Mouse (Mus musculus) neural tube, embryonic 10.5 days (tissue): Measurements from ENCODE around the gene Smarce1.

Experiments used
- DNase-seq: peaks from one replicate; pipeline ENCODE4 v3.0.0-alpha.2; 2017; ENCODE audit warnings: low spot score; ENCODE audit errors: extremely low spot score

Gene Smarce1

DNA sequence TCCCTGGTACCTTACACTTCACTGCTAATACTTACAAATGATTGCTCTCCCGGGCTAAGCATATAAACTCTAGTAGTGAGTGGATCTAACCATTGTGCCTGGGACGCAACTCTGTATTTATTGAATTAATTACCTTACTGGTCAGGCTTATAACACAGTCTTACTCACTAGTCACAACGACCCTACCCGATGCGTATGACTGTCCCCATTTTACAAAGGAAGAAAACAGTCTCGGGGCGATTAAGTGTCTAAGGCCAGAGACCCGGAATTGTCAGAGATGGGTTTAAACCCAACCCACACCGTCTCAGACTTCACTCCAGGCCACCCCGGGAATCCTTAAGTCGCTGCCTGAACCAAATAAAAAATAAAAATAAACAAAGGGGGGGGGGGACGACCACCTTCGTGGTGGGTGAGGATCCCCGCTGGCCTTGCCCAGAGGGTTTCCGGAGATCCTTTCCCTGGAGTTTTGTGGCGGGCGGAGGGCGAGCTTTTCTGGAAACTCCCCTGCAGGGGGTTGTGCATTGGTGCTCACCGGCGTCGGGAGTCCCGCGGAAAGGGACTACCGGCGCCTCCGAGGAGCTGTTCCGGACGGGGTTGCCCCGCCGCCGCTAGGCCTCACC, 1.1 kb downstream of the Smarce1 start:
- peak; percentile 31 for DNase-seq

DNA sequence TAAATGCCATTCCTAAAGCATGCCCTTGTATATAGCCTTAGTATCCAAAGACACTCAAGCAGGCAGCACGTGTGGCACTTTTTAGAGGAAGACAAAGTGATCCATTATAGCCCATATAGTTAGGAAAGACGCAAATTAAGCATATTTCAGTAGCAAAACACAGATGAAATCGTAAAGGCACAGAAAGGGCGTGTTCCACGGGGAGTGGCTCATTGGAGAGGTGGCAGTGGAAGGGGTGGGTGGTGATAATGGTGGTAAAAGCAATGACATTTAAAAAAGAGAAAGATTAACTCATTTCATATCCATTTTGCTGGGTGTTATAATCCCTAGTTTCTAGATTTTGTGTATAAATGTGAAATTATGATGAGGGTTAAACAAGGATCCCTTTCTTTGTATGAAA, 4.5 kb downstream of the Smarce1 start:
- no peak for DNase-seq

DNA sequence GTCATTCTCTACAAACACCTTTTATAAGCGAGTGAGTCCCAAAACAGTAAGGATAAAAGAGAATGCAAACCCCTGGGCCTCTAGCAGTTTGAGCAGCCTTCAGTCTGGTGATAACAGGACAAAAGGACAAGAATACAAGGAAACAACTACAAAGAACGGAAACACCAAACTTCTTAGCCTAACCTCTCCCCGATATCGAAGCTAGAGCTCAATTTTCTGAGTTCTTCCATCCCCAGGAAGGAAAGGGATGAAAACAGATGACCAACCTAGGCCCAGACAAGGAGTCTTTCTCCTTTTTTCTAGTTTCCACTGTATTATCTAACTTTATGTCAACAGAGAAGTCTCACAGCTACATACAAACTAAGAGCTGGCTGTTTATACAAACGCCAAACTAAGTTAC, 7.5 kb downstream of the Smarce1 start:
- no peak for DNase-seq

DNA sequence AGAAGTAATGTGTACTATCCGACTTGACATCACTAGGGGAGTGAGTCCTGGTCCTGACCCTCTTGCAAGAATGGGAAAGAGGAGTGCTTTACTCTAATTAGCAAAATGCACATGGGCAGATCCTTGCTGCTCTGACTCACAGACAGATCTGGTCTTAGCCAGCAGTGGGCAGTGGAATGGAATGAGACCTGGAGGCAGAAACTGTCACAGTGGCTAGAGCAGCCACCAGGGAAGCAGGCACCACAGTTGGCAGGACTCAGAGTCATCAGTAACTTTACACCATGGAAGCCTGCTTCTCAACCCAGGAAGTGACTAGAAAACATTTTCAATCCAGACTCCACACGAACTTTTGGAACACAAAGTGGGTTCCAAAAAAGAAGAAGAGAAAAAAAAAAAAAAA, 9.0 kb downstream of the Smarce1 start:
- no peak for DNase-seq

DNA sequence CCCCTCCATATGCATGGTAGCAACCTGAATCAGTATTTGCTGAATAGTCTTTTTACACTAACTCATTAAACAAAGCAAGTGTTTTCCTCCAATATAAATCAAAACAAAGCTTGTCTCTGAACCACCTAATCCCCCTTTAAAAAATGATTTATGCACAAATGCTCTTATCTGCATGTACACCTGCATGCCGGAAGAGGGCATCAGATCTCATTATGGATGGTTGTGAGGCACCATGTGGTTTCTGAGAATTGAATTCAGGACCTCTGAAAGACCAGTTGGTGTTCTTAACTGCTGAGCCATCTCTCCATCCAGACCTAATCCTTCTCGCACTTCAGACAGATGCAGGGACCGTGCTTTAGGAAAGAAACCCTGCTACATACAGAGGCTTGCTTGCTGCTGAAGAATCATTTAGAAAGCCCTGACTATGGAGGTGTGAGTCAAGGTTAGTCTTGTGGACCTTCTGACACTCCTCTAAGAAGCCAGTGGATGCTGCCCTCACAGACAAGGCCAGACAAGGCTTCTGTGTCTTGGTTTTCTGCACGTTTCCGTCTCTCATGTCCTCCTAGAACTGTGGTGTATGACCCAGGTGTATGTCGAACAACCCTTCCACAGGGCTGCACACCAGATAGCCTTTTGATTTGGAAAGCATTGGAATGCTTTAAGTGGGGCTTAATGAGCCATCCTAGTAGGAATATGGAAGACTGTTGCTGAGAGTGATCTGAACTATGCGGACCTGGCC, 13.4 kb downstream of the Smarce1 start:
- DNase-seq = no peak

DNA sequence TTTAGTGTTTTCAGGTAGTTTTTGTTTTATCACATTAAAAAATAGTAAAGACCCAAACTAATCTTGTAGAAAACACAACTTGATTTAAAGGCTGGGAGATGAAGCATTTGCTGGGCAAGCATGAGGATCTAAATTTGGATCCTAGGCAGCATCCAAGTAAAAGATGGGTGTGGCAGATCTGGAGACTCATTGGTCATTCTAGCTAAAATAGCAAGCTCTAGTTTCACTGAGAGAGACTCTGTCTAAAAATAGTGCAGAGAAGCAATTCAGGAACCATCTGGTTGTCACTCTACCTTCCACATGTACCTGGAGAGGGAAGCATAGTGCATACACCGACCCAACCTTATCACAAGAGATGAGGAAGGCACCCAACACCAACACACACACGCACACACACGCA, 14.6 kb downstream of the Smarce1 start:
- no peak for DNase-seq

DNA sequence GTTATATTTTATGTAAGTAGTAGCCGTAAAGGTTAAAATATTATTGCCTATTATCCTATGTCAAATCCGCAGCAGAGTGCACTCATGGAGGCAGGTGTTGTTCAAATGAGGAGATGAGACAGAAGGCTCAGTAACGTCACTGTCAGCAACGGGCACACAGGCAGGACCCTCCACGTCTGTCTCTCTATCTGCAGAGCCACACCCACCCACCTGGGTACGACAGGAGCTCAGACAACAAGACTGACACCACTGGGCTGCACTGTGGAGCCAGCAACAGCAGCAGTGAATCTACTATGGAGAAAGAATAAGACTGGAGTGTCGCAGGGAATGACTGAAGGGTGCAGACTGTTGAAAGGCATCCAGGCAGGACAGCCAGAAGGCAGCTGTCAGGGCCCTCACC, 18.1 kb downstream of the Smarce1 start:
- no peak for DNase-seq

DNA sequence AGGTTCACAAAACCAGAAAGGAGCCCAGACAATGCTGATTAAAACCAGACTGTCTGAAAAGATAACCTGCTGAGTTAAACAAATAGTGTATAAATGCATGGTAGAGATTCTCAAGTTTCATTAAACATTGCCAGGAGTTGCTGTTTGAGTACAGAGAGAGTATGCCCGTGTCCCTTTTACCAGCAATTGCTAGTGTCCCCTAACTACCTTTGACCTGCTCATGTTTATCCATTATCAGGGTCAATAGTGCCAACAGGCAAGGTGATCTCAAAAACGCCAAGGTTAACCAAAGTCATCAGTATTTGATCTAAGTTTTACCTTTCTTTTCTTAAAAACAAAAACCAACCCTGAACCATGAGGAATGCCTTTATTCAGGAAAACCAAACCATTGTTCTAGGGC, 18.9 kb downstream of the Smarce1 start:
- DNase-seq = no peak

DNA sequence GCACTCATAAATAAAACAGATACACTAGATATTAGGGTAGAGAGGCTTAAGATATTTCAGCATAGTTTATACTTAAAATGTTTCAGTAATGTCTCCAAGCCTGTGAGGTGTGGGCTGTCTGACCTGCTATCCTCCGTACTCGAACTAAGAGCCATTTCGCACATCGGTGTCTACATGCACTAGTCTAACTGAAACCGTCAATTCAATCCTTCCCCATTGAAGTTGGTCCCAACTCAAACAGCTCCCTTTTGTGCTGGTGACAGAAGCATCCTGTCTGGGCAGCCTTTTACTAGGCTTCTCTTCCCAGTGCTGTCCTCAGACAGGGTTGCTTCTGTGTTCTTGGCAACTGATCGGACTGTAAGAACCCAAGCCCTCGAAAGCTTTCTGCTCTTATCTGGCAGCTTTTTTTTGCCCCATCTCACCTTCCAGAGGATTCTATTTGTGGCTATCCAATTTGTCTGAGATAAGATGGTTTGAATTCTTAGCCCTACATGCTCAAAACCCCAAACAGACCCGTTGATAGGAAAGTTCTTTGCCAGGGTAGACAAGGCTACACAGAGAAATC, 22.6 kb downstream of the Smarce1 start:
- no peak for DNase-seq

DNA sequence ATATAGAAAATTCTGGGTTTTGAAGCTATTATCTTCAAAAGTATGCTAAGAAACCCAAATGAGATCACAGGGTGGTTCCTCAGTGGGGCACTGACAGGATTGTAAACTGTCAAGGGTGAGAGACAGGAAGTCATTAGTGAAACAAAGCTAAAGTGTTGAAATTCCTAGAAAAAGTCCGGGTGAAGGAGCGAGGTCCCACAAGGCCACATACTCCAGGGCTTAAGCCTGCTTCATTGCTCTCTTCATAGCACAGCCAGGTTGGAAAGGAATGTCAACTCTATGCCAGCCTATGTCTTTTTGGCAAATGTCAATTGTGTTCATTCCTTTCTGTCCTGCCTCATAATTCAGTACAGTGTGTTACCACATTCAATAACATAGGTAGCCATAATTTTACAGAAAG, 23.4 kb downstream of the Smarce1 start:
- no peak for DNase-seq

DNA sequence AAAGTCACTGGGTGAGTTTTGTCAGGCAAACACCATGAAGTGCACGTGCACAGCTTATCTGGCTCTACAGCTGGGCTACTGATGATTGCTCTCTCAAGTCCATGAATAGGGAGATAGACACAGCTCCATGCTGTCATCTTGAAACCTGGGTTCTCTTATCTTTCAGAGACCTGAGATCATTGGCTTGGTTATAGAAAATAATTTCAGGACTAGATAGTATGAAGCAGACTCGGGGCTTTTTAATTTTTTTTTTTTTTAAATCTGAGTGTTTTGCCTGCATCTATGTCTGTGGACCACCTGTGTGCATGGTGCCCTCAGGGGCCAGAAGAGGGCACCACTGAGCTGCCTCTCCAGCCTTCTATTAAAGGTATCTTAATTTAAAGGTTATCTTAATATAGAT, 23.9 kb downstream of the Smarce1 start:
- no peak for DNase-seq

DNA sequence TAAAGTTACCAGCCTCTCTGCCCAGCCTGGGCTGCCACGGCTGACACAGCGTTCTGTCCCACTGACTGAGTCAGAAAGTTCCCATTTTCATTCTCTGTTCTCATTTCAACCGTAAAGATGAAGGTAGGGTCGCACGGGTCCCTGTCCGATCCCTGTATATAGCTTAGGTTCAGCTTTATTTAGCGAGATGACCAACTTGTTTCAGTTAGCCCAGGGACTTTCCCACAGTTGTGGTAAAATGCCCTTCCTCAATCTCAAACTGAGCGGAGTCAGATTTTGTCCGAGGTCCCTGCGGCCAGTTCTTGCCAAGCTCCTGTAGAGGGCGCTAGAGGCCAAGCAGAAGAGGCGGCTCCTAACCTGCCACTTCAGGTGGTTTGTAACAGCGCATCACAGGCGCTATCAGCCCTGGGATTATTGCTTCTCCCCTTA, 41.6 kb downstream of the Smarce1 start:
- peak; percentile 49 for DNase-seq

DNA sequence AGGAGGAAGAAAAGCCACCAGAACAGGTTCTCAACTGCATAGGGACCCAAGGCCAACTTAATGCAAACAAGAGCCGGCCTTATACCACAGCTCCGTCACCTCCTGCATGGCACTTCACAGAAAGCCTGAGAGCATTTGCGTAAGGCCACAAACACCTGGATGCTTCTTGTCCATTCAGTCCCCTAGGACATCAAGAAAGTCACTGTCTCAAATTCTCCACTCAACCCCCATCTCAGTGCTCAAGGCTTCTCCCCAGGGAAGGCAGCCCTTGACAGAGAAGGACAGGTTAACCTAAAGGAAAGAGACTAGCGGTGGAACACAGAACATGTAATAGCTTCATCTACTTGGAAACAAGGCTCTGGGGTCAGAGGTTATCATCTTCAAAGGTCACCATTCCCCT, 43.5 kb downstream of the Smarce1 start:
- no peak for DNase-seq

DNA sequence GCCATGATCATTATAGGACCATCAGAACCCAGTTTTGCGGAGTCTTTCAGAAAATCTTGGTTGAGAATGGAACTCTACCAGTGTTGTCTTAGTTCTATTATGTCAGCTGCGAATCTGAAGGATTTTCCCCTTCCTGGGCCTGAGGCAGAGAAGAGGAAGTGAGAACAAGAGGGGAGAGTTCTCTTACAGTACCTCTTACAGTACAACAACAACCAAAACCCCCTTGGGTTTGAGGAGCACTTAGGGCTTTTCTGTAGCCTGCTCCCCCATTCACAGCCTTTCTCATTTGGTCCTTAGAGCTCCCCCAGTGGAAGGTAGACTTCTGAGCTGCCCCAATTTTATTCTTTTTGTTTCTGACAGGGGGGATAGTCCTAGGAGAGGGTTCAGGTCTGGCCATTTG, 44.0 kb downstream of the Smarce1 start:
- DNase-seq = no peak

DNA sequence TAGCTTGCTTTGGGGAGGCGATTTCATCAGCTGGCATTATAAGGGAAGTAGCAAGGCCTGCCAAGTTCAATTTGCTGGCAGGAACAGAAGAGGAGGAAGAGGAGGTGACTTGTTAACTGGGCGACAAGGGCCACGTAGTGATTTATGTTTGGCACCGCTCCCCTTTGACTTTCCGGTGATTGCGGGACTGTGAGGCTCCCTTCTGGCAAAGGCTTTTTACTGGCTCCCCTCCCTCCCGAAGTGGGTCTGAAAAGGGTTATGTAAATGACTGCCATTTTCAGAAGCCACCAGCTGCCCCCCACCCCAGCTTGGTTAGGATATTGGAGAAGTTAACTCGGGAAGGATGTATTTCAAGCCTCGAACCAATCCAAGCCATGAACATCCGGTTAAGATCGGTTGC, 48.2 kb downstream of the Smarce1 start:
- DNase-seq = no peak

DNA sequence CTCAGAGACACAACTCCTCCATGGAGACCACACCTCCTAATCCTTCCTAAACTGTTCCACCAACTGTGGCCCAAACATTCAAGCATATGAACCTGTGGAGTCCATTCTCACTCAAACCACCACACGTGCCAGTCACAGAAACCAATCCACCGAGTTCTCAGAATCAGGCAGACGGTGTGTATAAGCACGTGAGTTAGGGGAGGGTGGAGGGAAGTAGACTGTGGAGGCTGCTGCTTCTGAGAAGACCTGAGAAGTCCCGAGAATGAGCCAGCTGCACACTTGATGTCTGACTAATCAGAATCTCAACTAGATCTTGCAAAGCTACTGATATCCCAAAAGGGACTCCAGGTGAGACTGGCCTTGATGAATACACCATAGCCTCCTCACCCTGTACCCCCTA, 50.7 kb downstream of the Smarce1 start:
- DNase-seq = no peak

DNA sequence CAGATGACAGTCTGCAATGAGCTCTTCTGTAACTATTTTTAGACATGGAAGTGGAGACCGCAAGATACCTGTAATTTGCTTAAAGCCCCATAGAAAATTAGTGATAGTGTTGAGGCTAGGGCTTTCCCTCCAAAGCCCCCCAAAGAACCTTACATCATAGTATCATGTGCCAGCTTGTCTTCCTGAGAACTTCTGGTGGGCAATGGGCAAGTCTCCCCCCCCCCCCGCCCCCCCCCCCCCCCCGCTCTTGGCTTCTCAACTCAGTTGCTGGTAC, 53.0 kb downstream of the Smarce1 start:
- DNase-seq = no peak

DNA sequence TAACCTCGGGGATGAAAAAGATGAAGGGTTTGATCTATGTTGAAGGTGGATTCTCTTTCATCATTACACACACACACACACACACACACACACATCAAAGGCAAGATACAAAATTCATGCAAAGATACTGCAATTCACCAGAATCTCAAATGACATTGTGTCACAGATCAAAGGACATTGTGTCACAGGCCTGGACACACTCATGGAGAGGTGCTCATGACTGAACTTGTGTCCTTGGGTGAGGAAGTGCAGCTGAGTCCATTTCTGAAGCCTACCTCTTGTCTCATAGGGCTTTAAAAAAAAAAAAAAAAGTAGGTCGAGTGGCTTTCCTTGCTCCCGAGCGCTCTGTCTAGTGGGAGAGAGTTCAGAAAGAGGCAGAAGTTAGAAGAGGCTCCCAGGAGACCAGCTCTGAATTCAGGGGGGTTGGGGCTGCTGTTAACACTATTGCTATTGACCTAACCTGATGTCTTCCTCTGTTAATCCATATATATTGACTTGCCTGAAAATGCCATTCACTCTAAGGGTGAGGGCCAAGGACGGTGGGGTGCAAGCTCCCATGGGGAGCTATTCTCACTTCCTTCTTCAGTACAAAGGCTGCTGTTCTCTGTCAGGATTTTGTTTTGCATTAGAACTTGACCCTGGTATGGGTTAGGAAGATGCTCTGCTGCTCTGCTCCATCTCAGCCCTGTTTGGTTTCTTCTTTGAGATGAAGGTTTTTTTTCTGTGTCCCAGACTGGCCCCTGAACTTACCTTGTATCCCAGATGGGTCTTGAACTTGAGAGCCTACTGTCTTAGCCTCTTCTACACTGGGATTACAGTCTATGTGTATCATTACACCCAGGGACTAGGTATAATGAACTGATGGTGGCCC, 53.5 kb downstream of the Smarce1 start:
- DNase-seq = no peak

DNA sequence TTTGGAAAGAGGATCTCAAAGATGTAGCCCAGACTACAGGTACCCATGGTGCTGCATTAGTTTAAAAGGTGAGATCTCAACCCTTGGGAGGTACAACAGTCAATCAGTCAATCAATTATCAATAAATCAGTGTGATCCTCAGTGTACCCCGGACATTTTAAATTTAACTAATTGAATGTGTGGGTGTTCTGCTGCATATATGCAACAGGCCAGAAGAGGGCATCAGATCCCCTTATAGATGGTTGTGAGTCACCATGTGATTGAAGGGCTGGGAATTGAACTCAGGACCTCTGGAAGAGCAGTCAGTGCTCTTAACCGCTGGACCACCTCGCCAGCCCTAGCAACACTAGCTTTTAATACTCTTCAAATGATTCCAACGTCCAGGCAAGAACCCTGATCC, 58.8 kb downstream of the Smarce1 start:
- DNase-seq = no peak

DNA sequence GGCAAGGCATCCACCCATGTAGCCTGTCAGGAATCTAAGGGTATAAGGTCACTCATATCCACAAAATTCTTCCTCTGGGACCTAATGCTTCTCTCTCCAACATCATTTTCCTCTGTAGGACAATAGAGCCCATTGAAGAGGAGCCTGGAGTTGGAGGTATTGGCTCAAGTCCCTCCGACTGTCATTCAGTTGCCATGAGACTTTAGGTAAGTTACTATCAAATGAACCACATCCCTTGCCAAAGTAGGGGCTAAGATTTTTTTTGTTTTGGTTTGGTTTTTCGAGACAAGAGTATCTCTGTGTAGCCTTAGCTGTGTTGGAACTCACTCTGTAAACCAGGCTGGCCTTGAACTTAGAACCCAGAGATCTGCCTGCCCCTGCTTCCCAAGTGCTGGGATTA, 59.4 kb downstream of the Smarce1 start:
- no peak for DNase-seq

DNA sequence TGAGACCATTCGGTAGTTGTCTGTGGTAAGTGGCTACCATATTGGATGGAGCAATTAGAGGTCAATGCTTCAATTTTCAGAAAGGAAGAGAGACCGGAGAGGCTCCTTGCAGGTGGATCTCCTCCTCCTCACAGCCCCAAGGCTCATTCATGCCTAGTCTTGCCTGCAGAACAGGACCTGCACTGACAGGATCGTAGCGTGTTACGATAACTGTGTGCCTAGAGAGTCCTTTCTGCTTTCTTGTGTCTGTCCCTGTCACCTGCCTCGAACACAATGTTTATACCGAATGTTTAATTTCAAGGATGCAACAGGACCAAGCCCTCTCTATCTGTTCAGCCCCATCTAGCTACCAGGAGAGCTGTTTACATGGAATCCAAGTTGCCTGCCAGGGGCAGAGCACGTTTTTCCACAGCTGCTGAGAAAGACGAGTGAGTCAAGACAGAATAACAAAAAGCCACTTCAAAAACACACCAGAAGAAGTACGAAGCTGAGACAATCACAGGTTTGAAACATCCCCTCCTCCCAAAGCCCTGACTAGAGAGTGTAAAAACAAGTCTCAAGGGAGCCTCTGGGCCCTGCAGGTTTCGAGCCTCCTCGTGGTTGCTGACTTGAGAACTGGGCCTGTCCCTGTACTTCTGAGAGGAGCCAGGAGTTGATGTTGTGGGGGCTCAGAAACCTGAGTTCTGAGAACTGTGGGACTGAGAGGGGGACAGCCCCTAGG, 60.1 kb downstream of the Smarce1 start:
- DNase-seq = no peak

DNA sequence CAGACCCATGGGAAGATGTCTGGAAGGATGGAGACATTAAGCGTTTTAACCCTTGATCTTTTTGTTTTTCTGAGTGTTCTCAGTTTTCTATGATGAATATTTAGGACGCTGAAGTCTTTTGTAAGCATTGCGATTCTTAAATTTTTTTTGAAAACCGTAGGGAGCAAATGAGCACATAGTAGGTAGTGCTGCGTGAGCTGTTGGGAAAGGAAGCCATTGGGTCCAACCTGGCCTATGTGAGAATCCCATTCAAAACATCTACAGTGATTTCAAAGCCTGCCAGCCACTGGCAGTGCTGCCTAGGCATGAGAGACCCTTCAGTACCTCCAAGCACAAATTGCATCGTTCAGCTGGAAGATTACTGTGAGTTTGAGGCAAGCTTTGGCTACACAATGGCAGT, 60.8 kb downstream of the Smarce1 start:
- DNase-seq = no peak
